Mouse (Mus musculus): ENCODE measurements around the gene Anapc13.

Gene Anapc13

GRCm38 (mm10) chr9:102681470-102681869 is 55.4 kb downstream of the Anapc13 start:
- no peak for DNase-seq (ENCODE audit: low spot score in 2 of 2)

Data from natural killer cell, adult 2 months (primary cell).